Mouse (Mus musculus) liver, adult 2 months (tissue): ENCODE measurements at regions not wholly inside any gene's neighbourhood (a gene's known extent, or its start where the extent isn't known, plus 50 kb on each side); places are given as distances from the start of the nearest gene placed in this dataset.

Experiments used
- CTCF ChIP-seq: fragments of 200-500 bp; IDR thresholded peaks from 2 replicates; pipeline ENCODE4 v1.5.1; 2011; ENCODE audit warnings: low read depth, low read length, control low read depth
- POLR2A ChIP-seq: fragments of 200-500 bp; IDR thresholded peaks from 2 replicates; pipeline ENCODE4 v1.6.1; 2011; ENCODE audit warnings: low read length, control low read depth; ENCODE audit not compliant: insufficient read depth; ENCODE audit errors: extremely low read depth

GRCm38 (mm10) chr8:92164496-92164895 is 192.9 kb upstream of the Irx5 start:
- TF ChIP-seq CTCF (no peak), POLR2A (no peak)
